Mouse (Mus musculus) liver, adult 2 months (tissue): ENCODE measurements around the gene Hspa8.
A peak's percentile ranks its signal among the peaks of the same experiment; 100 is the strongest.

Source experiments
- CTCF ChIP-seq: fragments of 200-500 bp; IDR thresholded peaks from 2 replicates; pipeline ENCODE4 v1.5.1; 2011; ENCODE audit warnings: low read depth, low read length, control low read depth
- POLR2A ChIP-seq: fragments of 200-500 bp; IDR thresholded peaks from 2 replicates; pipeline ENCODE4 v1.6.1; 2011; ENCODE audit warnings: low read length, control low read depth; ENCODE audit not compliant: insufficient read depth; ENCODE audit errors: extremely low read depth

DNA sequence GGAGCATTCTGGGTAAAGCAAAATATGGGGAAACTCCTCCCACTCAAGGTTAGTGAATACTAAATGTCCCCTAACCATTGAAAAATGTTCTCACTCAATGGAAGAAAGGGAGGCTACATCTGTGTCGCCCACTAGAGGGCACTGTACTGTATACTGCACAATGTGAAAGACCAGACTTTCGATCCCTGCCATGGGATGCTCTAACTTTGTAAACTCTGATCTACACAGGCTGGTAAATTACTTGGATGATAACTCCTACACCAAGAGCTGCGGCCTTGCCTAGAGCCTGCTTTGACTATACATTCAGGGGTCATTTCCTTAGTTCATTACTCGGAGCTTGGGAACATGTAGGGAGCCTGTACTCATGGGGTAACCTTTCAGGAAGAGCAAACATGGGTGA is 44.4 kb upstream of the Hspa8 start:
- TF ChIP-seq CTCF (peak; percentile 55; the same call in 1 of the 2 replicates), POLR2A (no peak)
